ENCODE assay signal across 18 mouse cellular contexts in genomic region chr10:59712062-59712461, GRCm38 (mm10). TPM values are rescaled to one million over a fixed set of nuclear protein-coding genes. Genes with fewer than 3 reads are reported as not detected.
DNase-seq lines count a peak whose midpoint lies in the region; ATAC-seq and TF ChIP-seq lines count a peak whose summit lies in the region.
"Had no signal": no experiment of that assay in that cellular context is flagged by ENCODE, and none has a peak within 500 bp of the region (broad histone marks: within the 10 kb centered on the region; RNA-seq: fewer than 3 reads in every experiment).

No protein-coding gene starts in this region.

- H3K4me3 ChIP-seq in hindbrain, postnatal 0 days (ENCODE audit: low read length), result no peak overlapping the region
- no peak overlapping the region for H3K4me3 ChIP-seq in hindbrain, embryonic 11.5 days (ENCODE audit: low read depth, low read length)
- no peak overlapping the region for H3K4me3 ChIP-seq in cerebellum, adult 2 months (replicated peaks; ENCODE audit: insufficient read depth, low read depth, low read length)
- H3K4me3 ChIP-seq in left cerebral cortex, adult 2 months, result no peak overlapping the region
- H3K4me3 ChIP-seq: embryonic facial prominence, embryonic 10.5 days; heart, embryonic 13.5 days; hindbrain, embryonic 12.5 days had no signal

- H3K9ac ChIP-seq in hindbrain, postnatal 0 days (replicated peaks; ENCODE audit: low read length), result no peak overlapping the region
- H3K9ac ChIP-seq in hindbrain, embryonic 11.5 days (ENCODE audit: low read depth, low read length), result no peak overlapping the region
- H3K9ac ChIP-seq: heart, embryonic 13.5 days; hindbrain, embryonic 12.5 days had no signal

- H3K9me3 ChIP-seq in hindbrain, postnatal 0 days (ENCODE audit: low read length), result no peaks in the 10 kb centered on the region
- H3K9me3 ChIP-seq in hindbrain, embryonic 11.5 days (ENCODE audit: control insufficient read depth, low read length), result no peaks in the 10 kb centered on the region
- H3K9me3 ChIP-seq: heart, embryonic 13.5 days; hindbrain, embryonic 12.5 days had no signal

- intact Hi-C loops in left cerebral cortex, adult 2 months (cut with DNase I), result no loop called here

- WGBS in hindbrain, postnatal 0 days, result 82% methylated on average over 8 of the region's 8 CpGs
- WGBS in hindbrain, embryonic 11.5 days, result 93% methylated on average over 8 of the region's 8 CpGs
- 35% methylated on average over 8 of the region's 8 CpGs for WGBS in cerebellum, adult 2 months

- TF ChIP-seq CTCF in hindbrain, postnatal 0 days (IDR thresholded peaks at IDR 0.05; ENCODE audit: low read depth), result no peak
- no peak for TF ChIP-seq CTCF in cerebellum, adult 2 months (IDR thresholded peaks at IDR 0.05; ENCODE audit: borderline replicate concordance, insufficient read depth, low read depth, low read length)
- TF ChIP-seq CTCF in left cerebral cortex, adult 2 months (IDR thresholded peaks at IDR 0.05), result no peak

- H3K27ac ChIP-seq in hindbrain, postnatal 0 days, result no peak overlapping the region; the same call in 1 of the 2 replicates
- H3K27ac ChIP-seq in hindbrain, embryonic 11.5 days (ENCODE audit: low read depth, low read length), result no peak overlapping the region
- H3K27ac ChIP-seq in cerebellum, adult 2 months (ENCODE audit: insufficient read depth, low read length), result peak overlapping the region; percentile 10; the same call in 1 of the 2 replicates
- H3K27ac ChIP-seq in left cerebral cortex, adult 2 months, result no peak overlapping the region
- H3K27ac ChIP-seq: embryonic facial prominence, embryonic 10.5 days; heart, embryonic 13.5 days; hindbrain, embryonic 12.5 days had no signal

- H3K27me3 ChIP-seq in hindbrain, postnatal 0 days (ENCODE audit: insufficient read depth, low read length), result no peaks in the 10 kb centered on the region
- H3K27me3 ChIP-seq in hindbrain, embryonic 11.5 days (ENCODE audit: control insufficient read depth, insufficient read depth, low read length), result no peaks in the 10 kb centered on the region
- no peaks in the 10 kb centered on the region for H3K27me3 ChIP-seq in cerebellum, adult 2 months (ENCODE audit: control insufficient read depth, insufficient read depth, low read length)
- H3K27me3 ChIP-seq: heart, embryonic 13.5 days; hindbrain, embryonic 12.5 days had no signal

- ATAC-seq in hindbrain, postnatal 0 days, result peak; percentile 68
- ATAC-seq in hindbrain, embryonic 11.5 days (ENCODE audit: low FRiP score), result no peak
- ATAC-seq in granulocyte monocyte progenitor cell, adult 5-6 weeks (replicated peaks; ENCODE audit: poor library complexity, severe bottlenecking), result no peak
- ATAC-seq: forebrain, embryonic 14.5 days; hindbrain, embryonic 16.5 days had no signal

- no peak for DNase-seq in hindbrain, postnatal 0 days (ENCODE audit: low spot score)
- DNase-seq in hindbrain, embryonic 11.5 days (ENCODE audit: low spot score), result no peak
- peak; percentile 46 to 64 for DNase-seq in cerebellum, adult 2 months
- DNase-seq in cerebellum, adult 9-11 months, result peak; percentile 64
- peak; percentile 44 to 47 for DNase-seq in cerebellum, postnatal 36 days
- DNase-seq in left cerebral cortex, adult 2 months (ENCODE audit: extremely low spot score in 1 of 2, low spot score in 2 of 2), result no peak
- DNase-seq: adrenal gland, adult 2 months; adrenal gland, postnatal 36 days; gastrocnemius, postnatal 10 days; heart, postnatal 36 days; kidney, adult 11 months; kidney, adult 9 months had no signal

- no peak overlapping the region for H3K4me2 ChIP-seq in hindbrain, postnatal 0 days (ENCODE audit: low read depth, low read length)
- H3K4me2 ChIP-seq in hindbrain, embryonic 11.5 days (replicated peaks; ENCODE audit: low read depth, low read length), result no peak overlapping the region
- H3K4me2 ChIP-seq: heart, embryonic 13.5 days; hindbrain, embryonic 12.5 days had no signal

- no peak for TF ChIP-seq POLR2A in cerebellum, adult 2 months (IDR thresholded peaks at IDR 0.05; ENCODE audit: borderline replicate concordance, insufficient read depth, low read length)

- H3K36me3 ChIP-seq in hindbrain, postnatal 0 days (ENCODE audit: insufficient read depth, low read length), result no peaks in the 10 kb centered on the region
- no peaks in the 10 kb centered on the region for H3K36me3 ChIP-seq in hindbrain, embryonic 11.5 days (ENCODE audit: control insufficient read depth, insufficient read depth, low read length)

- peaks cover 4% of the 10 kb centered on the region; the same call in 1 of the 2 replicates for H3K4me1 ChIP-seq in hindbrain, postnatal 0 days (ENCODE audit: insufficient read depth, low read length)
- no peaks in the 10 kb centered on the region for H3K4me1 ChIP-seq in hindbrain, embryonic 11.5 days (replicated peaks; ENCODE audit: control insufficient read depth, insufficient read depth, low read length)
- peaks cover 11% of the 10 kb centered on the region; the same call in 1 of the 2 replicates for H3K4me1 ChIP-seq in cerebellum, adult 2 months (ENCODE audit: control insufficient read depth, insufficient read depth, low read length)
- H3K4me1 ChIP-seq: embryonic facial prominence, embryonic 10.5 days; heart, embryonic 13.5 days; hindbrain, embryonic 12.5 days had no signal

RNA-seq across cellular contexts. Expression of gene Micu1, which starts 9.8 kb away (rescaled TPM):
- 67.5 and 73.4 TPM in 2 replicates for total RNA-seq in hindbrain, postnatal 0 days (2014; rRNA removed)
- polyA plus RNA-seq in hindbrain, postnatal 0 days (2015; fragmentation: Nextera tagmentation; extraction: Ambion mirVana), result 74.9 and 75.2 TPM in 2 replicates
- 60.4 and 69.0 TPM in 2 replicates for polyA plus RNA-seq in hindbrain, embryonic 11.5 days (2014; fragmentation: Nextera tagmentation; extraction: Ambion mirVana)
- polyA plus RNA-seq in cerebellum, adult 2 months (2012; rRNA removed), result 166 and 174 TPM in 2 replicates
- total RNA-seq in left cerebral cortex, adult 2 months (2021), result 10 to 100 TPM; 85.2 to 89.9 TPM
- total RNA-seq in granulocyte monocyte progenitor cell, adult 5-6 weeks (2014; fragmentation: Nextera tagmentation), result 52.2 and 95.7 TPM in 2 replicates
- total RNA-seq in granulocyte monocyte progenitor cell, adult 5-6 weeks (2017), result 59.9 and 65.7 TPM in 2 replicates

Comparison
In these comparisons a context has a peak if more than half of its experiments do, and no peak if none do; other contexts are left out.
1. DNase-seq: peak in cerebellum, adult 2 months (2 of 2), cerebellum, adult 9-11 months (single experiment) and cerebellum, postnatal 36 days (2 of 2); none in hindbrain, postnatal 0 days (single experiment), hindbrain, embryonic 11.5 days (single experiment) and left cerebral cortex, adult 2 months (0 of 2).